8 mouse cellular contexts compared by ENCODE assay signal in the genomic region with DNA sequence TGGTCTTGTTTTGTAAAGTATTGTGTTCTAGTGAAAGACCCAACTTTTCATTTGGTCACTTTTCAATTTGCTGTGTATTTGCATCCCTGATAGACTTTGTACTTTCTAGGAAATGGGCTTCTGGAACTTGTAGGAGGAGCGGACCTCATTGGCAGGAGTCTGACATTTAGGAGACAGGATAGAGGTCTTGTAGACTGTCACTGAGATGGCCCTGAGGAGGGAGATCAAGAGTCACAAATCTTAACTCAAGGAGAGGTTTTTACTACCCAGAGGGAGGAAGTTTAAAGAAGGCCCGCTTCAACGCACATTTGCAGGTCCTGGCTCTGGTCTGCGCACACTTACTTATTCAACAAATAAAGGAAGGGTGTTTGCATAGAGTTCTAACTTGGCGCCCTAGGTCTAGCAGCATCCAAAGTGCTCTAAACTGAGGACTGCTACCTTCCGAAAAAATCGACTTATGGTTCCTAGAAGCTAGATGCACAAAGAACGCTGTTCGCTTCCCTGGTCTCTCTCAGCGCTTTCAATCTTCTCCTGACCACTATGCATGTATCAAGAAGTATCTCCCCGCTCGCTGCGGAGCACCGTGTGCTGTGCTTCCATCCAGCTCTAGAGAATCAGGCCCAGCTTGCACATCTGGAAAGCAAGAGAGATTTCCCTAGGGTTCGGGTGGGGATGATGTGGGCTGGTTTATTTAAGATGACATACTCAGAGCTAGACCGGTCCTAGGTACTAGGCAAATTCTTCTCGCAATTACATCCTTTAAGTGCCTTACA. TPM values are rescaled to one million over a fixed set of nuclear protein-coding genes. Genes with fewer than 3 reads are reported as not detected.
DNase-seq lines count a peak whose midpoint lies in the region; ATAC-seq lines count a peak whose summit lies in the region.

No protein-coding gene starts in this region.

- H3K4me2 ChIP-seq in hindbrain, embryonic 15.5 days = peak overlapping the region; percentile 87

- peaks cover 28% of the 10 kb centered on the region for H3K4me1 ChIP-seq in embryonic facial prominence, embryonic 10.5 days
- H3K4me1 ChIP-seq in hindbrain, embryonic 15.5 days (replicated peaks) = peaks cover 37% of the 10 kb centered on the region

- H3K27ac ChIP-seq in embryonic facial prominence, embryonic 10.5 days (replicated peaks) = no peak overlapping the region
- peak overlapping the region; percentile 89 for H3K27ac ChIP-seq in hindbrain, embryonic 15.5 days (replicated peaks)
- peak overlapping the region; percentile 45 for H3K27ac ChIP-seq in macrophage

- peaks cover 12% of the 10 kb centered on the region for H3K36me3 ChIP-seq in embryonic facial prominence, embryonic 10.5 days (replicated peaks)
- peaks cover 3% of the 10 kb centered on the region; the same call in 1 of the 2 replicates for H3K36me3 ChIP-seq in hindbrain, embryonic 15.5 days
- H3K36me3 ChIP-seq in macrophage (ENCODE audit: inconsistent target) = peaks cover 3% of the 10 kb centered on the region

- H3K79me2 ChIP-seq in macrophage (ENCODE audit: inconsistent target) = peaks cover 38% of the 10 kb centered on the region

- H3K9ac ChIP-seq in hindbrain, embryonic 15.5 days = peak overlapping the region; percentile 88; the same call in 1 of the 2 replicates

- WGBS in embryonic facial prominence, embryonic 10.5 days = 8% methylated on average over 17 of the region's 17 CpGs
- 10% methylated on average over 17 of the region's 17 CpGs for WGBS in hindbrain, embryonic 15.5 days
- 17% methylated on average over 15 of the region's 17 CpGs for WGBS in macrophage (ENCODE audit: missing documents)

- H3K9me3 ChIP-seq in embryonic facial prominence, embryonic 10.5 days = no peaks in the 10 kb centered on the region
- H3K9me3 ChIP-seq in hindbrain, embryonic 15.5 days = no peaks in the 10 kb centered on the region

- peak overlapping the region; percentile 95 for H3K4me3 ChIP-seq in embryonic facial prominence, embryonic 10.5 days
- H3K4me3 ChIP-seq in hindbrain, embryonic 15.5 days = peak overlapping the region; percentile 84
- H3K4me3 ChIP-seq in macrophage (ENCODE audit: inconsistent target) = peak overlapping the region; percentile 49

- peak; percentile 16 for ATAC-seq in hindbrain, embryonic 15.5 days (ENCODE audit: low FRiP score, low read depth)

- peak; percentile 18 for DNase-seq in thymus, postnatal 0 days (ENCODE audit: low spot score)
- no peak for DNase-seq in thymus, postnatal 25 days
- peak; percentile 34 for DNase-seq in embryonic facial prominence, embryonic 10.5 days (ENCODE audit: low spot score)
- no peak for DNase-seq in right cerebral cortex, adult 18-20 months
- no peak for DNase-seq in adrenal gland, postnatal 25 days
- DNase-seq in urinary bladder, postnatal 10 days (ENCODE audit: low spot score) = no peak

- peaks cover 25% of the 10 kb centered on the region for H3K27me3 ChIP-seq in embryonic facial prominence, embryonic 10.5 days (replicated peaks; ENCODE audit: low read depth, poor library complexity, severe bottlenecking)
- H3K27me3 ChIP-seq in hindbrain, embryonic 15.5 days = 0 out of 2 replicates have a peak, but pooled peaks cover 5% of the 10 kb centered on the region

RNA-seq across cellular contexts. Expression of a gene that starts 0.9 kb away (rescaled TPM):
- polyA plus RNA-seq in thymus, postnatal 0 days (2015; fragmentation: Nextera tagmentation; extraction: Ambion mirVana) = 73.8 and 85.4 TPM in 2 replicates
- polyA plus RNA-seq in embryonic facial prominence, embryonic 10.5 days (2016; fragmentation: Nextera tagmentation; extraction: Ambion mirVana) = 81.1 and 82.7 TPM in 2 replicates
- polyA plus RNA-seq in hindbrain, embryonic 15.5 days (2015; fragmentation: Nextera tagmentation; extraction: Ambion mirVana) = 133 and 145 TPM in 2 replicates
- 100 to 1,000 TPM; 111 to 422 (median 259) TPM for total RNA-seq in macrophage (2018; cell fraction: chromatin; rRNA removed)
- total RNA-seq in macrophage (2018; cell fraction: cytosol; rRNA removed) = 100 to 1,000 TPM; 105 to 193 (median 134) TPM
- 100 to 1,000 TPM; 110 to 340 (median 159) TPM for total RNA-seq in macrophage (2018; cell fraction: nucleus; rRNA removed)
- 146 to 403 TPM (median 209 TPM) in 3 replicates for polyA plus RNA-seq in macrophage (2018)
- total RNA-seq in adrenal gland, postnatal 25 days (2021) = 115 and 144 TPM in 2 replicates

RNA-seq across cellular contexts. Expression of a gene that starts 24.7 kb away (rescaled TPM):
- 6.5 and 8.0 TPM in 2 replicates for polyA plus RNA-seq in thymus, postnatal 0 days (2015; fragmentation: Nextera tagmentation; extraction: Ambion mirVana)
- 13.9 and 14.0 TPM in 2 replicates for polyA plus RNA-seq in embryonic facial prominence, embryonic 10.5 days (2016; fragmentation: Nextera tagmentation; extraction: Ambion mirVana)
- polyA plus RNA-seq in hindbrain, embryonic 15.5 days (2015; fragmentation: Nextera tagmentation; extraction: Ambion mirVana) = 12.5 and 13.2 TPM in 2 replicates
- total RNA-seq in macrophage (2018; cell fraction: chromatin; rRNA removed) = 10 to 100 TPM; 37.9 to 74.4 (median 55.7) TPM
- total RNA-seq in macrophage (2018; cell fraction: cytosol; rRNA removed) = 10 to 100 TPM in 10 of 26 experiments, 1 to 10 TPM in 16; 7.1 to 12.7 (median 9.2) TPM
- 10 to 100 TPM; 24.9 to 66.1 (median 40.2) TPM for total RNA-seq in macrophage (2018; cell fraction: nucleus; rRNA removed)
- 9.0 to 12.8 TPM (median 11.4 TPM) in 3 replicates for polyA plus RNA-seq in macrophage (2018)
- total RNA-seq in adrenal gland, postnatal 25 days (2021) = 18.9 and 19.9 TPM in 2 replicates

RNA-seq across cellular contexts. Expression of a gene that starts 25.1 kb away (rescaled TPM):
- polyA plus RNA-seq in thymus, postnatal 0 days (2015; fragmentation: Nextera tagmentation; extraction: Ambion mirVana) = 97.7 and 101 TPM in 2 replicates
- polyA plus RNA-seq in embryonic facial prominence, embryonic 10.5 days (2016; fragmentation: Nextera tagmentation; extraction: Ambion mirVana) = 112 and 122 TPM in 2 replicates
- 102 and 105 TPM in 2 replicates for polyA plus RNA-seq in hindbrain, embryonic 15.5 days (2015; fragmentation: Nextera tagmentation; extraction: Ambion mirVana)
- 100 to 1,000 TPM; 161 to 355 (median 246) TPM for total RNA-seq in macrophage (2018; cell fraction: chromatin; rRNA removed)
- total RNA-seq in macrophage (2018; cell fraction: cytosol; rRNA removed) = 10 to 100 TPM; 27.7 to 53.0 (median 41.8) TPM
- total RNA-seq in macrophage (2018; cell fraction: nucleus; rRNA removed) = 100 to 1,000 TPM in 23 of 26 experiments, 10 to 100 TPM in 3; 78.5 to 221 (median 151) TPM
- polyA plus RNA-seq in macrophage (2018) = 40.1 to 54.6 TPM (median 47.9 TPM) in 3 replicates
- 80.9 and 81.9 TPM in 2 replicates for total RNA-seq in adrenal gland, postnatal 25 days (2021)

RNA-seq across cellular contexts. Expression of a gene that starts 42.9 kb away (rescaled TPM):
- polyA plus RNA-seq in thymus, postnatal 0 days (2015; fragmentation: Nextera tagmentation; extraction: Ambion mirVana) = not detected in 2 replicates
- not detected in 2 replicates for polyA plus RNA-seq in embryonic facial prominence, embryonic 10.5 days (2016; fragmentation: Nextera tagmentation; extraction: Ambion mirVana)
- 0.36 TPM in 1 of 2 replicates, not detected in the other for polyA plus RNA-seq in hindbrain, embryonic 15.5 days (2015; fragmentation: Nextera tagmentation; extraction: Ambion mirVana)
- total RNA-seq in macrophage (2018; cell fraction: chromatin; rRNA removed) = not detected
- total RNA-seq in macrophage (2018; cell fraction: cytosol; rRNA removed) = not detected
- not detected for total RNA-seq in macrophage (2018; cell fraction: nucleus; rRNA removed)
- not detected in 3 replicates for polyA plus RNA-seq in macrophage (2018)
- total RNA-seq in adrenal gland, postnatal 25 days (2021) = not detected in 2 replicates

RNA-seq across cellular contexts. Expression of a gene that starts 44.1 kb away (rescaled TPM):
- not detected in 2 replicates for polyA plus RNA-seq in thymus, postnatal 0 days (2015; fragmentation: Nextera tagmentation; extraction: Ambion mirVana)
- polyA plus RNA-seq in embryonic facial prominence, embryonic 10.5 days (2016; fragmentation: Nextera tagmentation; extraction: Ambion mirVana) = not detected in 2 replicates
- 0.38 and 0.97 TPM in 2 replicates for polyA plus RNA-seq in hindbrain, embryonic 15.5 days (2015; fragmentation: Nextera tagmentation; extraction: Ambion mirVana)
- total RNA-seq in macrophage (2018; cell fraction: chromatin; rRNA removed) = not detected
- total RNA-seq in macrophage (2018; cell fraction: cytosol; rRNA removed) = not detected
- not detected for total RNA-seq in macrophage (2018; cell fraction: nucleus; rRNA removed)
- not detected in 3 replicates for polyA plus RNA-seq in macrophage (2018)
- total RNA-seq in adrenal gland, postnatal 25 days (2021) = not detected in 2 replicates

Comparison
In these comparisons a context has a peak if more than half of its experiments do, and no peak if none do; other contexts are left out.
1. DNase-seq: peak in thymus, postnatal 0 days (single experiment) and embryonic facial prominence, embryonic 10.5 days (single experiment); none in thymus, postnatal 25 days (single experiment), right cerebral cortex, adult 18-20 months (single experiment), adrenal gland, postnatal 25 days (single experiment) and urinary bladder, postnatal 10 days (single experiment).
2. Peak in every context shown above with its lines, with median percentiles within 50 percentile points of each other: H3K4me3 ChIP-seq.